Mouse (Mus musculus): ENCODE measurements around the gene Notch2. TPM values are rescaled to one million over a fixed set of nuclear protein-coding genes. Genes with fewer than 3 reads are reported as not detected.
A peak's percentile ranks its signal among the peaks of the same experiment; 100 is the strongest.

The Notch2 gene
- polyA plus RNA-seq, 1 experiment from 2014 or later = 6.4 TPM

DNA sequence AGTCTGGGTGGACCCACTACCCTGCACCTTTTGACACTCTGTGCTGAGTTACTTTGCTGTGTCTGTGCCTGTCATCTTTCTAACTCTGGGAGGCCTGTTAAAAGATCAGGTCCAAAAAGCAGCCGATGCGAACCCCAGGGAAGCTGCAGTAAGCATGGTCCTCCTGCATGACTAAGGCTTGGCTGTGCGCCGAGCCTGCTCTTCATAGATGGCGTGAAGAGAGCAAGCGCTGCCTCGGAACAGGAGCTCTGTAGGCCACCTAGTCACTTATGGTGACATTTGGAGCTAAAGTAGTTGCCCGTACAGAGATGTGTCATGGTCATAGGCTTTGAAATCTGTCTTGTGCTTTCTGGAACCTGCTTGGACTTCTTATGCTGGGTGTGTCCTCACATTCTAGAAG is 119.3 kb downstream of the Notch2 start:
- H3K36me3 ChIP-seq (replicated peaks) = peaks cover 88% of the 10 kb centered on the region

DNA sequence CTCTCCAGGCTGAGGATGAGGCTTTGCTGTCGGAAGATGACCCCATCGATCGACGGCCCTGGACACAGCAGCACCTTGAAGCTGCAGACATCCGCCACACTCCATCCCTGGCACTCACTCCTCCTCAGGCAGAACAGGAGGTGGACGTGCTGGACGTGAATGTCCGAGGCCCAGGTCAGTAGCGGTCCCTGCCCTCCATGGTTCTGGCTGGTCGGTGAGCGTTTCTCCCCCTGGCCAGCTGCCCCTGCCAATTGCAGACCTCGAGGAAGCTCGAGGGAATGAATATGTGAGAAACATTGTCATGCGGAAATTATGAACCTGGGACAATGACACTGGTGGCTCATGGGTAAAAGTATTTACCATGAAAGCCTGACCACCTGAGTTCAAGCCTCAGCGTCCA is 128.1 kb downstream of the Notch2 start:
- Histone ChIP-seq H3K36me3 (replicated peaks) (peaks cover 95% of the 10 kb centered on the region), H3K4me1 (replicated peaks) (no peaks in the 10 kb centered on the region), H3K4me2 (no peak overlapping the region), H3K9me3 (replicated peaks) (no peaks in the 10 kb centered on the region), H3K9ac (no peak overlapping the region), H3K27ac (replicated peaks) (no peak overlapping the region), H3K27me3 (no peaks in the 10 kb centered on the region), H3K4me3 (replicated peaks) (no peak overlapping the region)
- no peak for ATAC-seq (ENCODE audit: insufficient read depth)
- 81% methylated on average over 15 of the region's 15 CpGs for WGBS (ENCODE audit: insufficient replicate concordance)

More for the DNA sequence above, 119.3 kb downstream of the Notch2 start:
- Histone ChIP-seq H3K4me1 (replicated peaks) (no peaks in the 10 kb centered on the region), H3K27me3 (no peaks in the 10 kb centered on the region), H3K9me3 (replicated peaks) (no peaks in the 10 kb centered on the region), H3K4me2 (no peak overlapping the region), H3K4me3 (replicated peaks) (no peak overlapping the region), H3K27ac (replicated peaks) (no peak overlapping the region), H3K9ac (no peak overlapping the region)
- no peak for ATAC-seq (ENCODE audit: insufficient read depth)
- WGBS (ENCODE audit: insufficient replicate concordance) = 78% methylated on average over 8 of the region's 8 CpGs

DNA sequence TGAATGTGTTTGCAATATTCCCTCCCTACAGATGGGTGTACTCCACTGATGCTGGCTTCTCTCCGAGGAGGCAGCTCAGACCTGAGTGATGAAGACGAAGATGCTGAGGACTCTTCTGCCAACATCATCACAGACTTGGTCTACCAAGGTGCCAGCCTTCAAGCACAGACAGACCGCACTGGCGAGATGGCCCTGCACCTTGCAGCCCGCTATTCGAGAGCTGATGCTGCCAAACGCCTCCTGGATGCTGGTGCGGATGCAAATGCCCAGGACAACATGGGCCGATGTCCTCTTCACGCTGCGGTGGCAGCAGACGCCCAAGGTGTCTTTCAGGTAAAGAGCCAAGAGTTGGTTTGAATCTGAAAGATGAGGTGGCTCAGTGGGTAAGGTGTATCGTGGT is 129.5 kb downstream of the Notch2 start:
- no peak overlapping the region for H3K4me3 ChIP-seq (replicated peaks)
- no peak overlapping the region for H3K9ac ChIP-seq
- H3K27me3 ChIP-seq = no peaks in the 10 kb centered on the region
- no peaks in the 10 kb centered on the region for H3K9me3 ChIP-seq (replicated peaks)
- WGBS (ENCODE audit: insufficient replicate concordance) = 84% methylated on average over 13 of the region's 13 CpGs
- no peaks in the 10 kb centered on the region for H3K4me1 ChIP-seq (replicated peaks)
- no peak for ATAC-seq (ENCODE audit: insufficient read depth)
- no peak overlapping the region for H3K27ac ChIP-seq (replicated peaks)
- no peak overlapping the region for H3K4me2 ChIP-seq
- H3K36me3 ChIP-seq (replicated peaks) = peaks cover 95% of the 10 kb centered on the region

DNA sequence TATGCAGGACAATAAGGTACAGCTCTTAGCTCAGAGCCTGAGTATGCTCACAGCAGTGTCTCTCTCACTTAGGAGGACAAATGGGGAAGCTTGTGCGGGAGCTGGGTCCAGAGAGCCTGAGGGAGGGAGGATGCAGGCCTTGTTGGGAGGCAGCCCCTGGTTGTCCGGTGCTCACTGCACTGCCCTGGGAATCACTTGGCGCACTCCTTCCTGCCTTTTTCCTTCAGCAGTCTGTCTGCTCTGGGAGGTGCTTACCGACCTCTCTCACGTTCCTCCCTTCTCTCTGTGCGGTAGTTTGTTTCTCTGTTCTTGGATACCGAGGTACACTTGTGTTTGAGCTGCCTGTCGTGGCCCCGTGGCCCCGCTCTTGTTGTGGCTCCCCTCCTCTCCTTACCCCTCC is 131.9 kb downstream of the Notch2 start:
- 80% methylated on average over 10 of the region's 10 CpGs for WGBS (ENCODE audit: insufficient replicate concordance)
- ATAC-seq (ENCODE audit: insufficient read depth) = no peak
- peaks cover 82% of the 10 kb centered on the region for H3K36me3 ChIP-seq (replicated peaks)

GRCm38 (mm10) chr3:98146471-98147410 is 133.4 kb downstream of the Notch2 start:
- Histone ChIP-seq H3K4me1 (replicated peaks) (no peaks in the 10 kb centered on the region), H3K27me3 (no peaks in the 10 kb centered on the region), H3K9me3 (replicated peaks) (no peaks in the 10 kb centered on the region), H3K4me2 (no peak overlapping the region), H3K4me3 (replicated peaks) (no peak overlapping the region), H3K9ac (no peak overlapping the region), H3K27ac (replicated peaks) (no peak overlapping the region), H3K36me3 (replicated peaks) (peaks cover 70% of the 10 kb centered on the region)
- ATAC-seq (ENCODE audit: insufficient read depth) = 0 out of 2 replicates have a peak, but pooled peaks have one; percentile 7
- WGBS (ENCODE audit: insufficient replicate concordance) = 86% methylated on average over 29 of the region's 29 CpGs

More for the DNA sequence above, 131.9 kb downstream of the Notch2 start:
- H3K4me3 ChIP-seq (replicated peaks) = no peak overlapping the region
- no peaks in the 10 kb centered on the region for H3K9me3 ChIP-seq (replicated peaks)
- no peak overlapping the region for H3K9ac ChIP-seq
- no peak overlapping the region for H3K27ac ChIP-seq (replicated peaks)
- no peaks in the 10 kb centered on the region for H3K4me1 ChIP-seq (replicated peaks)
- H3K4me2 ChIP-seq = no peak overlapping the region
- H3K27me3 ChIP-seq = no peaks in the 10 kb centered on the region

- H3K36me3 ChIP-seq (replicated peaks) = peaks cover 60% of the 10 kb centered on the region
- 76% methylated on average over 14 of the region's 14 CpGs for WGBS (ENCODE audit: insufficient replicate concordance)
- no peak overlapping the region for H3K9ac ChIP-seq
- no peaks in the 10 kb centered on the region for H3K27me3 ChIP-seq
- ATAC-seq (ENCODE audit: insufficient read depth) = no peak
- H3K4me3 ChIP-seq (replicated peaks) = no peak overlapping the region
- no peaks in the 10 kb centered on the region for H3K9me3 ChIP-seq (replicated peaks)
- no peak overlapping the region for H3K27ac ChIP-seq (replicated peaks)
- no peak overlapping the region for H3K4me2 ChIP-seq
- H3K4me1 ChIP-seq (replicated peaks) = no peaks in the 10 kb centered on the region
Observed at GRCm38 (mm10) chr3:98147706-98148105, 134.4 kb downstream of the Notch2 start.

GRCm38 (mm10) chr3:98149881-98150280 is 136.6 kb downstream of the Notch2 start:
- H3K9ac ChIP-seq = no peak overlapping the region
- H3K27ac ChIP-seq (replicated peaks) = no peak overlapping the region
- 78% methylated on average over 11 of the region's 11 CpGs for WGBS (ENCODE audit: insufficient replicate concordance)
- no peaks in the 10 kb centered on the region for H3K4me1 ChIP-seq (replicated peaks)
- no peak overlapping the region for H3K4me3 ChIP-seq (replicated peaks)
- no peak overlapping the region for H3K4me2 ChIP-seq
- H3K36me3 ChIP-seq (replicated peaks) = peaks cover 38% of the 10 kb centered on the region
- H3K27me3 ChIP-seq = no peaks in the 10 kb centered on the region
- no peak for ATAC-seq (ENCODE audit: insufficient read depth)
- no peaks in the 10 kb centered on the region for H3K9me3 ChIP-seq (replicated peaks)

- Histone ChIP-seq H3K4me1 (replicated peaks) (no peaks in the 10 kb centered on the region), H3K9ac (no peak overlapping the region), H3K36me3 (replicated peaks) (peaks cover 27% of the 10 kb centered on the region), H3K9me3 (replicated peaks) (no peaks in the 10 kb centered on the region), H3K4me3 (replicated peaks) (no peak overlapping the region), H3K27ac (replicated peaks) (no peak overlapping the region), H3K27me3 (no peaks in the 10 kb centered on the region), H3K4me2 (no peak overlapping the region)
- ATAC-seq (ENCODE audit: insufficient read depth) = no peak
- WGBS (ENCODE audit: insufficient replicate concordance) = 76% methylated on average over 10 of the region's 10 CpGs
Observed at GRCm38 (mm10) chr3:98151016-98151415, 137.7 kb downstream of the Notch2 start.

DNA sequence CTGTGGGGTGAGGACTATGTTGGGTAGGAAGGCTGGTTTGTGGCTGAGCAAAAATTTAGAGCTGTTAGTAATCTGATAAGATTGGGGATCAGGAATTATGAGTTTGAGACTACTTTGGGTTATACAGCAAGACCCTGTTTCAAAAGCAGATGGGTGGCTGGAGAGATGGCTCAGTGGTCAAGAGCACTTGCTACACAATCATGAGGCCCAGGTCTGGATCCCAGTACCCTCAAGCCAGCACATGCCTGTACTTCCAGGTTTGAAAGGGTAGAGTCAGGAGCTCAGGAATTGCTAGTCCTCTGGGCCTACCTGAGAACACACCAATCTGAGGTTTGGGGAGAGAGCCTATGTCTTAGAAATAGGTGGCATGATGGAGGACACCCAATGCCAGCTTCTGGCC is 140.1 kb downstream of the Notch2 start:
- H3K27ac ChIP-seq (replicated peaks) = no peak overlapping the region
- H3K9me3 ChIP-seq (replicated peaks) = no peaks in the 10 kb centered on the region
- no peak for ATAC-seq (ENCODE audit: insufficient read depth)
- H3K36me3 ChIP-seq (replicated peaks) = peaks cover 4% of the 10 kb centered on the region; the same call in 1 of the 2 replicates
- no peaks in the 10 kb centered on the region for H3K27me3 ChIP-seq
- H3K4me1 ChIP-seq (replicated peaks) = no peaks in the 10 kb centered on the region
- no peak overlapping the region for H3K9ac ChIP-seq
- H3K4me2 ChIP-seq = no peak overlapping the region
- H3K4me3 ChIP-seq (replicated peaks) = no peak overlapping the region

DNA sequence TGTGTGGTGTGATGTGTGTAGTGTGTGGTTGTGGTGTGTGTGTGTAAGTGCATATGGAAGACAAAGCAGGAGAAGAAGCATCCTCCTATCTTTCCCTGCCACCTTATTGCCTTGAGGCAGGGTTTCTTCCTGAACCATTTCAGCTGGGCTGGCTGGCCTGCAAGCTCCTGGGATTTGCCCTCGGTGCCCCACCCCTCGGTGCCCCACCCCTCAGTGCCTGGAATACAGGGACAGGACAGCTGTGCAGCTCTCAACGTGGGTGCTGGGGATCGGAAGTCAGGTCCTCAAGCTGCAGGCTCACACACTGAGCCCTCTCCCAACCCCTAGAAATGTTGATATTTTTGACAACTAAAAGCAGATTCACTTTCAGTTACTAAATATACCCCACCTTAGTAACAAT is 142.8 kb downstream of the Notch2 start:
- WGBS (ENCODE audit: insufficient replicate concordance) = 45% methylated on average over 4 of the region's 4 CpGs

GRCm38 (mm10) chr3:98157073-98157472 is 143.7 kb downstream of the Notch2 start:
- Histone ChIP-seq H3K9ac (no peak overlapping the region), H3K36me3 (replicated peaks) (no peaks in the 10 kb centered on the region), H3K27ac (replicated peaks) (no peak overlapping the region), H3K27me3 (no peaks in the 10 kb centered on the region), H3K4me1 (replicated peaks) (no peaks in the 10 kb centered on the region), H3K4me3 (replicated peaks) (no peak overlapping the region), H3K4me2 (no peak overlapping the region), H3K9me3 (replicated peaks) (no peaks in the 10 kb centered on the region)
- WGBS (ENCODE audit: insufficient replicate concordance) = 18% methylated on average over 2 of the region's 2 CpGs
- no peak for ATAC-seq (ENCODE audit: insufficient read depth)

More for the DNA sequence above, 142.8 kb downstream of the Notch2 start:
- H3K4me1 ChIP-seq (replicated peaks) = no peaks in the 10 kb centered on the region
- H3K27me3 ChIP-seq = no peaks in the 10 kb centered on the region
- H3K27ac ChIP-seq (replicated peaks) = no peak overlapping the region
- no peak for ATAC-seq (ENCODE audit: insufficient read depth)
- H3K9me3 ChIP-seq (replicated peaks) = no peaks in the 10 kb centered on the region
- H3K36me3 ChIP-seq (replicated peaks) = no peaks in the 10 kb centered on the region
- no peak overlapping the region for H3K9ac ChIP-seq
- no peak overlapping the region for H3K4me2 ChIP-seq
- no peak overlapping the region for H3K4me3 ChIP-seq (replicated peaks)

All from liver, embryonic 15.5 days (tissue).